8 mouse cellular contexts compared by ENCODE assay signal in genomic region chr8:109750699-109751098, GRCm38 (mm10). TPM values are rescaled to one million over a fixed set of nuclear protein-coding genes. Genes with fewer than 3 reads are reported as not detected.
DNase-seq lines count a peak whose midpoint lies in the region; ATAC-seq and TF ChIP-seq lines count a peak whose summit lies in the region.

No protein-coding gene starts in this region.

- intact Hi-C loops in heart, postnatal 14 days (cut with DNase I): no loop called here
- intact Hi-C loops in heart, postnatal 25 days (cut with DNase I): no loop called here

- H3K27me3 ChIP-seq in kidney, postnatal 0 days (ENCODE audit: insufficient read depth, low read length): no peaks in the 10 kb centered on the region
- no peaks in the 10 kb centered on the region for H3K27me3 ChIP-seq in neural tube, embryonic 15.5 days (replicated peaks)
- no peaks in the 10 kb centered on the region for H3K27me3 ChIP-seq in forebrain, embryonic 10.5 days (ENCODE audit: poor library complexity, severe bottlenecking)

- H3K9me3 ChIP-seq in kidney, postnatal 0 days (replicated peaks; ENCODE audit: low read length): no peaks in the 10 kb centered on the region
- no peaks in the 10 kb centered on the region for H3K9me3 ChIP-seq in neural tube, embryonic 15.5 days (replicated peaks)
- no peaks in the 10 kb centered on the region for H3K9me3 ChIP-seq in forebrain, embryonic 10.5 days

- no peaks in the 10 kb centered on the region for H3K36me3 ChIP-seq in kidney, postnatal 0 days (ENCODE audit: insufficient read depth, low read length)
- H3K36me3 ChIP-seq in neural tube, embryonic 15.5 days: no peaks in the 10 kb centered on the region
- H3K36me3 ChIP-seq in forebrain, embryonic 10.5 days (replicated peaks): no peaks in the 10 kb centered on the region

- no peak for ATAC-seq in kidney, postnatal 0 days (replicated peaks; ENCODE audit: low FRiP score, low read depth)
- ATAC-seq in neural tube, embryonic 15.5 days (ENCODE audit: low FRiP score): no peak

- H3K9ac ChIP-seq in kidney, postnatal 0 days (ENCODE audit: low read depth, low read length): no peak overlapping the region
- no peak overlapping the region for H3K9ac ChIP-seq in neural tube, embryonic 15.5 days (replicated peaks)

- H3K4me1 ChIP-seq in kidney, postnatal 0 days (replicated peaks; ENCODE audit: insufficient read depth, low read length): no peaks in the 10 kb centered on the region
- no peaks in the 10 kb centered on the region for H3K4me1 ChIP-seq in neural tube, embryonic 15.5 days
- H3K4me1 ChIP-seq in forebrain, embryonic 10.5 days: no peaks in the 10 kb centered on the region

- peak; percentile 49; the same call in 1 of the 2 replicates for TF ChIP-seq CTCF in kidney, postnatal 0 days (IDR thresholded peaks at IDR 0.05; ENCODE audit: low read depth)

- H3K27ac ChIP-seq in kidney, postnatal 0 days: no peak overlapping the region
- no peak overlapping the region for H3K27ac ChIP-seq in neural tube, embryonic 15.5 days (replicated peaks)
- H3K27ac ChIP-seq in forebrain, embryonic 10.5 days: no peak overlapping the region

- H3K4me3 ChIP-seq in kidney, postnatal 0 days (replicated peaks; ENCODE audit: low read depth, low read length): no peak overlapping the region
- H3K4me3 ChIP-seq in neural tube, embryonic 15.5 days (replicated peaks): no peak overlapping the region
- no peak overlapping the region for H3K4me3 ChIP-seq in forebrain, embryonic 10.5 days

- H3K4me2 ChIP-seq in kidney, postnatal 0 days (ENCODE audit: low read length): 0 out of 2 replicates have a peak overlapping the region, but pooled peaks have one; percentile 3
- no peak overlapping the region for H3K4me2 ChIP-seq in neural tube, embryonic 15.5 days

- 58% methylated on average over 12 of the region's 12 CpGs for WGBS in kidney, postnatal 0 days
- WGBS in neural tube, embryonic 15.5 days: 83% methylated on average over 12 of the region's 12 CpGs
- 85% methylated on average over 12 of the region's 12 CpGs for WGBS in forebrain, embryonic 10.5 days

- DNase-seq in heart, postnatal 14 days: peak; percentile 8 to 9
- DNase-seq in heart, postnatal 25 days (ENCODE audit: low spot score): no peak
- DNase-seq in T-cell, adult 2 months (ENCODE audit: low spot score): peak; percentile 75
- peak; percentile 44 for DNase-seq in kidney, postnatal 0 days (ENCODE audit: low spot score)
- peak; percentile 81 to 84 for DNase-seq in monocyte, adult 2 months (ENCODE audit: low read depth in 1 of 2, low spot score in 2 of 2)
- no peak for DNase-seq in forebrain, embryonic 10.5 days (ENCODE audit: extremely low spot score, low spot score)
- no peak for DNase-seq in layer of hippocampus, postnatal 10 days (ENCODE audit: low spot score in 2 of 2)

RNA-seq across cellular contexts. Expression of gene Atxn1l, which starts 13.2 kb away (rescaled TPM):
- total RNA-seq in heart, postnatal 14 days (2021): 10 to 100 TPM; 24.1 to 28.0 TPM
- 10 to 100 TPM; 20.1 to 20.5 TPM for total RNA-seq in heart, postnatal 25 days (2021)
- 4.5 and 4.8 TPM in 2 replicates for polyA plus RNA-seq in kidney, postnatal 0 days (2015; fragmentation: Nextera tagmentation; extraction: Ambion mirVana)
- polyA plus RNA-seq in neural tube, embryonic 15.5 days (2015; fragmentation: Nextera tagmentation; extraction: Ambion mirVana): 3.3 and 3.7 TPM in 2 replicates
- 8.6 and 8.7 TPM in 2 replicates for polyA plus RNA-seq in forebrain, embryonic 10.5 days (2016; fragmentation: Nextera tagmentation; extraction: Ambion mirVana)
- total RNA-seq in layer of hippocampus, postnatal 10 days (2021): 10 to 100 TPM; 40.8 to 41.1 TPM

RNA-seq across cellular contexts. Expression of gene Ap1g1, which starts 27.7 kb away (rescaled TPM):
- 10 to 100 TPM; 43.0 to 45.3 TPM for total RNA-seq in heart, postnatal 14 days (2021)
- total RNA-seq in heart, postnatal 25 days (2021): 10 to 100 TPM; 38.0 to 41.4 TPM
- 36.0 and 38.2 TPM in 2 replicates for polyA plus RNA-seq in kidney, postnatal 0 days (2015; fragmentation: Nextera tagmentation; extraction: Ambion mirVana)
- 44.7 and 45.8 TPM in 2 replicates for polyA plus RNA-seq in neural tube, embryonic 15.5 days (2015; fragmentation: Nextera tagmentation; extraction: Ambion mirVana)
- 49.4 and 49.8 TPM in 2 replicates for polyA plus RNA-seq in forebrain, embryonic 10.5 days (2016; fragmentation: Nextera tagmentation; extraction: Ambion mirVana)
- 10 to 100 TPM; 80.2 to 96.9 TPM for total RNA-seq in layer of hippocampus, postnatal 10 days (2021)

RNA-seq across cellular contexts. Expression of gene Zfp821, which starts 45.4 kb away (rescaled TPM):
- total RNA-seq in heart, postnatal 14 days (2021): 10 to 100 TPM in 1 of 2 experiments, 1 to 10 TPM in 1; 8.6 to 10.4 TPM
- 1 to 10 TPM; 6.1 to 7.3 TPM for total RNA-seq in heart, postnatal 25 days (2021)
- polyA plus RNA-seq in kidney, postnatal 0 days (2015; fragmentation: Nextera tagmentation; extraction: Ambion mirVana): 21.9 and 22.2 TPM in 2 replicates
- 54.0 and 62.0 TPM in 2 replicates for polyA plus RNA-seq in neural tube, embryonic 15.5 days (2015; fragmentation: Nextera tagmentation; extraction: Ambion mirVana)
- 33.4 and 36.8 TPM in 2 replicates for polyA plus RNA-seq in forebrain, embryonic 10.5 days (2016; fragmentation: Nextera tagmentation; extraction: Ambion mirVana)
- total RNA-seq in layer of hippocampus, postnatal 10 days (2021): 10 to 100 TPM; 63.7 to 65.0 TPM

RNA-seq across cellular contexts. Expression of gene Ist1, which starts 57.6 kb away (rescaled TPM):
- total RNA-seq in heart, postnatal 14 days (2021): 10 to 100 TPM; 48.1 to 53.0 TPM
- 10 to 100 TPM; 36.7 to 45.7 TPM for total RNA-seq in heart, postnatal 25 days (2021)
- 123 and 134 TPM in 2 replicates for polyA plus RNA-seq in kidney, postnatal 0 days (2015; fragmentation: Nextera tagmentation; extraction: Ambion mirVana)
- 145 and 146 TPM in 2 replicates for polyA plus RNA-seq in neural tube, embryonic 15.5 days (2015; fragmentation: Nextera tagmentation; extraction: Ambion mirVana)
- polyA plus RNA-seq in forebrain, embryonic 10.5 days (2016; fragmentation: Nextera tagmentation; extraction: Ambion mirVana): 145 and 150 TPM in 2 replicates
- total RNA-seq in layer of hippocampus, postnatal 10 days (2021): 100 to 1,000 TPM in 1 of 2 experiments, 10 to 100 TPM in 1; 95.8 to 103 TPM

Comparison
In these comparisons a context has a peak if more than half of its experiments do, and no peak if none do; other contexts are left out.
1. DNase-seq: peak in heart, postnatal 14 days (2 of 2), T-cell, adult 2 months (single experiment), kidney, postnatal 0 days (single experiment) and monocyte, adult 2 months (2 of 2); none in heart, postnatal 25 days (single experiment), forebrain, embryonic 10.5 days (single experiment) and layer of hippocampus, postnatal 10 days (0 of 2).
2. RNA of gene Zfp821, which starts 45.4 kb away (total RNA-seq): 63.7 to 65.0 TPM in layer of hippocampus, postnatal 10 days; 8.6 to 10.4 TPM in heart, postnatal 14 days and 6.1 to 7.3 TPM in heart, postnatal 25 days; every median in the first group is over 4 times any median in the second.